Mouse (Mus musculus) granulocyte monocyte progenitor cell, adult 5-6 weeks (primary cell): ENCODE data around the gene Ctbp2. TPM values are rescaled to one million over a fixed set of nuclear protein-coding genes. Genes with fewer than 3 reads are reported as not detected.

ENCODE experiments used
- ATAC-seq: replicated peaks from 2 replicates; pipeline ENCODE4 v1.8.0; 2016; ENCODE audit warnings: mild to moderate bottlenecking, moderate TSS enrichment, inconsistent platforms; ENCODE audit not compliant: poor library complexity, severe bottlenecking
- total RNA-seq, 2 experiments: library from RNA; stranded (forward) in 1 of 2; stranded (reverse) in 1 of 2; fragments of 200-712, 200-1000 nt in 1 of 2; fragments of >200 nt in 1 of 2; fragmentation: Nextera tagmentation in 1 of 2; gene quantifications; 2 replicates each; pipeline ENCODE4 v1.2.3; 2014 to 2017

Ctbp2 gene
- total RNA-seq, 2 experiments from 2014 or later: 40.8 to 55.5 TPM

GRCm38 (mm10) chr7:133089621-133090260 lies 34.4 kb downstream of the Ctbp2 start:
- ATAC-seq: no peak

- no peak for ATAC-seq
Measured at GRCm38 (mm10) chr7:133088830-133089261, 35.3 kb downstream of the Ctbp2 start.

- no peak for ATAC-seq
Measured at GRCm38 (mm10) chr7:133088411-133088810, 35.7 kb downstream of the Ctbp2 start.

- ATAC-seq: no peak
Measured at GRCm38 (mm10) chr7:133085408-133085807, 38.7 kb downstream of the Ctbp2 start.

- ATAC-seq: no peak
Measured at GRCm38 (mm10) chr7:133083936-133084614, 40.1 kb downstream of the Ctbp2 start.

- ATAC-seq: peak; percentile 67
Measured at GRCm38 (mm10) chr7:133078929-133079328, 45.2 kb downstream of the Ctbp2 start.

GRCm38 (mm10) chr7:133074462-133075133 lies 49.6 kb downstream of the Ctbp2 start:
- no peak for ATAC-seq

- ATAC-seq: no peak
Measured at GRCm38 (mm10) chr7:133073147-133073651, 51.0 kb downstream of the Ctbp2 start.

GRCm38 (mm10) chr7:133072535-133072934 lies 51.6 kb downstream of the Ctbp2 start:
- no peak for ATAC-seq

GRCm38 (mm10) chr7:133067321-133067841 lies 56.8 kb downstream of the Ctbp2 start:
- ATAC-seq: no peak

GRCm38 (mm10) chr7:133066776-133067175 lies 57.4 kb downstream of the Ctbp2 start:
- ATAC-seq: no peak

GRCm38 (mm10) chr7:133062055-133062454 lies 62.1 kb downstream of the Ctbp2 start:
- no peak for ATAC-seq

- no peak for ATAC-seq
Measured at GRCm38 (mm10) chr7:133060170-133060569, 64.0 kb downstream of the Ctbp2 start.

- no peak for ATAC-seq
Measured at GRCm38 (mm10) chr7:133059517-133060104, 64.5 kb downstream of the Ctbp2 start.

GRCm38 (mm10) chr7:133059150-133059509 lies 65.0 kb downstream of the Ctbp2 start:
- ATAC-seq: no peak

- ATAC-seq: no peak
Measured at GRCm38 (mm10) chr7:133058496-133059149, 65.5 kb downstream of the Ctbp2 start.

- ATAC-seq: no peak
Measured at GRCm38 (mm10) chr7:133056924-133057323, 67.2 kb downstream of the Ctbp2 start.

- no peak for ATAC-seq
Measured at GRCm38 (mm10) chr7:133054486-133054885, 69.7 kb downstream of the Ctbp2 start.

- ATAC-seq: no peak
Measured at GRCm38 (mm10) chr7:133053757-133054156, 70.4 kb downstream of the Ctbp2 start.

- ATAC-seq: peak; percentile 92
Measured at GRCm38 (mm10) chr7:133052819-133053218, 71.3 kb downstream of the Ctbp2 start.
